Comparison of ENCODE assay signal across 11 mouse cellular contexts in genomic region chr16:62858018-62858417, GRCm38 (mm10). TPM values are rescaled to one million over a fixed set of nuclear protein-coding genes. Genes with fewer than 3 reads are reported as not detected.
A peak's percentile ranks its signal among the peaks of the same experiment; 100 is the strongest.
DNase-seq lines count a peak whose midpoint lies in the region; ATAC-seq and TF ChIP-seq lines count a peak whose summit lies in the region.
"Had no signal": no experiment of that assay in that cellular context is flagged by ENCODE, and none has a peak within 500 bp of the region (broad histone marks: within the 10 kb centered on the region; RNA-seq: fewer than 3 reads in every experiment).

No protein-coding gene starts in this region.

- no peaks in the 10 kb centered on the region for H3K36me3 ChIP-seq in kidney, postnatal 0 days (ENCODE audit: insufficient read depth, low read length)
- H3K36me3 ChIP-seq in kidney, embryonic 16.5 days (ENCODE audit: insufficient read depth, low read length), result no peaks in the 10 kb centered on the region
- H3K36me3 ChIP-seq: limb, embryonic 10.5 days; midbrain, embryonic 13.5 days had no signal

- WGBS in kidney, postnatal 0 days, result 91% methylated on average over 1 of the region's 1 CpGs
- WGBS in kidney, embryonic 16.5 days, result 95% methylated on average over 1 of the region's 1 CpGs

- H3K9ac ChIP-seq in kidney, postnatal 0 days (ENCODE audit: low read depth, low read length), result no peak overlapping the region
- H3K9ac ChIP-seq in kidney, embryonic 16.5 days (replicated peaks; ENCODE audit: low read length), result no peak overlapping the region
- H3K9ac ChIP-seq: midbrain, embryonic 13.5 days had no signal

- no peaks in the 10 kb centered on the region for H3K9me3 ChIP-seq in kidney, postnatal 0 days (replicated peaks; ENCODE audit: low read length)
- H3K9me3 ChIP-seq in kidney, embryonic 16.5 days (ENCODE audit: low read length), result no peaks in the 10 kb centered on the region
- H3K9me3 ChIP-seq: limb, embryonic 10.5 days; midbrain, embryonic 13.5 days had no signal

- peak; percentile 30 for DNase-seq in kidney, postnatal 0 days (ENCODE audit: low spot score)
- DNase-seq in ES-CJ7 (ENCODE audit: low read depth, low spot score), result peak; percentile 13
- DNase-seq in adrenal gland, postnatal 36 days, result peak; percentile 21 to 42
- DNase-seq in lung, postnatal 10 days, result peak; percentile 45
- DNase-seq in yolk sac, embryonic 10.5 days (ENCODE audit: low spot score), result no peak
- no peak for DNase-seq in thymus, postnatal 25 days

- no peaks in the 10 kb centered on the region for H3K27me3 ChIP-seq in kidney, postnatal 0 days (ENCODE audit: insufficient read depth, low read length)
- H3K27me3 ChIP-seq in kidney, embryonic 16.5 days (ENCODE audit: insufficient read depth, low read length), result no peaks in the 10 kb centered on the region
- H3K27me3 ChIP-seq: midbrain, embryonic 13.5 days had no signal

- no peak overlapping the region for H3K4me2 ChIP-seq in kidney, postnatal 0 days (ENCODE audit: low read length)
- H3K4me2 ChIP-seq in kidney, embryonic 16.5 days (replicated peaks; ENCODE audit: low read depth, low read length), result no peak overlapping the region
- H3K4me2 ChIP-seq: midbrain, embryonic 13.5 days had no signal

- ATAC-seq in kidney, postnatal 0 days (replicated peaks; ENCODE audit: low FRiP score, low read depth), result no peak
- no peak for ATAC-seq in kidney, embryonic 16.5 days (ENCODE audit: low FRiP score, low TSS enrichment)
- ATAC-seq: forebrain, embryonic 16.5 days; midbrain, embryonic 13.5 days had no signal

- H3K27ac ChIP-seq in kidney, postnatal 0 days, result no peak overlapping the region
- H3K27ac ChIP-seq in kidney, embryonic 16.5 days (ENCODE audit: low read length), result no peak overlapping the region
- H3K27ac ChIP-seq: limb, embryonic 10.5 days; midbrain, embryonic 13.5 days had no signal

- peak; percentile 59 for TF ChIP-seq CTCF in kidney, postnatal 0 days (IDR thresholded peaks at IDR 0.05; ENCODE audit: low read depth)

- H3K4me3 ChIP-seq in kidney, postnatal 0 days (replicated peaks; ENCODE audit: low read depth, low read length), result no peak overlapping the region
- no peak overlapping the region for H3K4me3 ChIP-seq in kidney, embryonic 16.5 days (ENCODE audit: low read length)
- H3K4me3 ChIP-seq: limb, embryonic 10.5 days; midbrain, embryonic 13.5 days had no signal

- no peaks in the 10 kb centered on the region for H3K4me1 ChIP-seq in kidney, postnatal 0 days (replicated peaks; ENCODE audit: insufficient read depth, low read length)
- H3K4me1 ChIP-seq in kidney, embryonic 16.5 days (ENCODE audit: insufficient read depth, low read length), result peaks cover 2% of the 10 kb centered on the region; the same call in 1 of the 2 replicates

RNA-seq across cellular contexts. Expression of gene Pros1, which starts 3.9 kb away (rescaled TPM):
- 41.4 and 41.5 TPM in 2 replicates for polyA plus RNA-seq in kidney, postnatal 0 days (2015; fragmentation: Nextera tagmentation; extraction: Ambion mirVana)
- 34.7 and 37.9 TPM in 2 replicates for polyA plus RNA-seq in kidney, embryonic 16.5 days (2015; fragmentation: Nextera tagmentation; extraction: Ambion mirVana)
- total RNA-seq in adrenal gland, postnatal 36 days (2021), result 10 to 100 TPM; 57.6 to 66.3 TPM

RNA-seq across cellular contexts. Expression of gene Arl13b, which starts 11.2 kb away (rescaled TPM):
- polyA plus RNA-seq in kidney, postnatal 0 days (2015; fragmentation: Nextera tagmentation; extraction: Ambion mirVana), result 18.9 and 21.3 TPM in 2 replicates
- 19.2 and 20.8 TPM in 2 replicates for polyA plus RNA-seq in kidney, embryonic 16.5 days (2015; fragmentation: Nextera tagmentation; extraction: Ambion mirVana)
- 10 to 100 TPM; 11.4 to 12.1 TPM for total RNA-seq in adrenal gland, postnatal 36 days (2021)

RNA-seq across cellular contexts. Expression of gene Stx19, which starts 43.5 kb away (rescaled TPM):
- 0.16 and 0.23 TPM in 2 replicates for polyA plus RNA-seq in kidney, postnatal 0 days (2015; fragmentation: Nextera tagmentation; extraction: Ambion mirVana)
- polyA plus RNA-seq in kidney, embryonic 16.5 days (2015; fragmentation: Nextera tagmentation; extraction: Ambion mirVana), result 0.37 and 0.48 TPM in 2 replicates
- not detected for total RNA-seq in adrenal gland, postnatal 36 days (2021)
- total RNA-seq: hematopoietic stem cell, adult 5-6 weeks had no signal

Comparison
In these comparisons a context has a peak if more than half of its experiments do, and no peak if none do; other contexts are left out.
1. DNase-seq: peak in kidney, postnatal 0 days (single experiment), ES-CJ7 (single experiment), adrenal gland, postnatal 36 days (2 of 2) and lung, postnatal 10 days (single experiment); none in yolk sac, embryonic 10.5 days (single experiment) and thymus, postnatal 25 days (single experiment).